Mouse (Mus musculus) heart, embryonic 15.5 days (tissue): ENCODE measurements around the gene Gas1. TPM values are rescaled to one million over a fixed set of nuclear protein-coding genes. Genes with fewer than 3 reads are reported as not detected.
A peak's percentile ranks its signal among the peaks of the same experiment; 100 is the strongest.

Experiments
- ATAC-seq: fragments of 200-750 bp; cut with Nextera tagmentation; replicated peaks from 2 replicates; pipeline ENCODE4 v1.8.0; 2017; ENCODE audit warnings: low read depth, moderate TSS enrichment; ENCODE audit not compliant: insufficient number of reproducible peaks, insufficient read depth, low FRiP score
- H3K27ac ChIP-seq: fragments of 300-500 bp; sonication (generic); 2 replicates; pipeline ENCODE4 v1.5.1; 2015; ENCODE audit warnings: mild to moderate bottlenecking, inconsistent platforms
- H3K27me3 ChIP-seq: fragments of 300-500 bp; sonication (generic); 2 replicates; pipeline ENCODE4 v1.6.1; 2015; ENCODE audit warnings: inconsistent platforms
- H3K36me3 ChIP-seq: fragments of 300-500 bp; sonication (generic); 2 replicates; pipeline ENCODE4 v1.6.1; 2015; ENCODE audit warnings: mild to moderate bottlenecking, inconsistent platforms
- H3K4me1 ChIP-seq: fragments of 300-500 bp; sonication (generic); replicated peaks from 2 replicates; pipeline ENCODE4 v1.6.1; 2015; ENCODE audit warnings: inconsistent platforms
- H3K4me2 ChIP-seq: fragments of 300-500 bp; sonication (generic); 2 replicates; pipeline ENCODE4 v1.6.1; 2015; ENCODE audit warnings: inconsistent platforms, mild to moderate bottlenecking, moderate library complexity
- H3K4me3 ChIP-seq: fragments of 300-500 bp; sonication (generic); 2 replicates; pipeline ENCODE4 v1.5.1; 2015; ENCODE audit warnings: mild to moderate bottlenecking, inconsistent platforms
- H3K9ac ChIP-seq: fragments of 300-500 bp; sonication (generic); 2 replicates; pipeline ENCODE4 v1.6.1; 2015; ENCODE audit warnings: mild to moderate bottlenecking, inconsistent platforms
- H3K9me3 ChIP-seq: fragments of 300-500 bp; sonication (generic); replicated peaks from 2 replicates; pipeline ENCODE4 v1.6.1; 2016; ENCODE audit warnings: inconsistent platforms
- WGBS: fragments of 180-500 bp; shearing (Covaris S2); methylation state at CpG from one replicate; pipeline ENCODE4 v1.1.7; 2015; ENCODE audit warnings: mixed read lengths; 5-methylcytosine and 5-hydroxymethylcytosine counted together
- polyA plus RNA-seq: library from polyadenylated mRNA; unstranded; fragments of >200 nt; fragmentation: Nextera tagmentation; extraction: Ambion mirVana; gene quantifications from 2 replicates; pipeline ENCODE4 v1.2.1, GENCODE M21; 2015

The Gas1 gene
- polyA plus RNA-seq: 37.2 and 47.7 TPM in 2 replicates

- Histone ChIP-seq H3K9me3 (no peaks in the 10 kb centered on the region), H3K36me3 (no peaks in the 10 kb centered on the region), H3K9ac (peak within 1 kb of the TSS; percentile 95), H3K4me3 (peak within 1 kb of the TSS; percentile 83), H3K4me1 (peaks cover 25% of the 10 kb centered on the region), H3K4me2 (peak within 1 kb of the TSS; percentile 88), H3K27me3 (no peaks in the 10 kb centered on the region), H3K27ac (peak within 1 kb of the TSS; percentile 98)
- peak; percentile 91 for ATAC-seq
- WGBS: under 1% methylated on average over 59 of the region's 59 CpGs
Measured at GRCm38 (mm10) chr13:60177106-60177796, at the start of gene Gas1. Gene Gas1, minus strand, starts transcription at chr13:60177365.

- Histone ChIP-seq H3K4me2 (peak overlapping the region; percentile 32), H3K9ac (no peak overlapping the region)
- 24% methylated on average over 9 of the region's 9 CpGs for WGBS
Measured at GRCm38 (mm10) chr13:60226251-60226836, 49.2 kb upstream of the Gas1 start.

GRCm38 (mm10) chr13:60225736-60226135, 48.6 kb upstream of the Gas1 start:
- Histone ChIP-seq H3K27me3 (no peaks in the 10 kb centered on the region), H3K9ac (no peak overlapping the region), H3K27ac (peak overlapping the region; percentile 73), H3K36me3 (no peaks in the 10 kb centered on the region), H3K4me1 (peaks cover 13% of the 10 kb centered on the region), H3K4me2 (peak overlapping the region; percentile 32; the same call in 1 of the 2 replicates), H3K9me3 (no peaks in the 10 kb centered on the region), H3K4me3 (no peak overlapping the region)
- 34% methylated on average over 1 of the region's 1 CpGs for WGBS
- no peak for ATAC-seq

More at GRCm38 (mm10) chr13:60226251-60226836, 49.2 kb upstream of the Gas1 start:
- Histone ChIP-seq H3K9me3 (no peaks in the 10 kb centered on the region), H3K4me1 (peaks cover 13% of the 10 kb centered on the region), H3K36me3 (no peaks in the 10 kb centered on the region), H3K27ac (peak overlapping the region; percentile 73), H3K4me3 (no peak overlapping the region), H3K27me3 (no peaks in the 10 kb centered on the region)
- ATAC-seq: peak; percentile 55

- peaks cover 13% of the 10 kb centered on the region for H3K4me1 ChIP-seq
- no peaks in the 10 kb centered on the region for H3K9me3 ChIP-seq
- WGBS: 66% methylated on average over 5 of the region's 5 CpGs
- H3K27ac ChIP-seq: peak overlapping the region; percentile 73
- no peaks in the 10 kb centered on the region for H3K27me3 ChIP-seq
- H3K9ac ChIP-seq: no peak overlapping the region
- H3K36me3 ChIP-seq: no peaks in the 10 kb centered on the region
- ATAC-seq: no peak
- no peak overlapping the region for H3K4me2 ChIP-seq
- no peak overlapping the region for H3K4me3 ChIP-seq
Measured at GRCm38 (mm10) chr13:60225276-60225675, 48.1 kb upstream of the Gas1 start.

GRCm38 (mm10) chr13:60223797-60224196, 46.6 kb upstream of the Gas1 start:
- Histone ChIP-seq H3K9me3 (no peaks in the 10 kb centered on the region), H3K27me3 (no peaks in the 10 kb centered on the region), H3K4me3 (no peak overlapping the region), H3K27ac (no peak overlapping the region), H3K4me1 (peaks cover 13% of the 10 kb centered on the region), H3K36me3 (no peaks in the 10 kb centered on the region), H3K9ac (no peak overlapping the region), H3K4me2 (no peak overlapping the region)
- ATAC-seq: no peak
- 82% methylated on average over 2 of the region's 2 CpGs for WGBS

DNA sequence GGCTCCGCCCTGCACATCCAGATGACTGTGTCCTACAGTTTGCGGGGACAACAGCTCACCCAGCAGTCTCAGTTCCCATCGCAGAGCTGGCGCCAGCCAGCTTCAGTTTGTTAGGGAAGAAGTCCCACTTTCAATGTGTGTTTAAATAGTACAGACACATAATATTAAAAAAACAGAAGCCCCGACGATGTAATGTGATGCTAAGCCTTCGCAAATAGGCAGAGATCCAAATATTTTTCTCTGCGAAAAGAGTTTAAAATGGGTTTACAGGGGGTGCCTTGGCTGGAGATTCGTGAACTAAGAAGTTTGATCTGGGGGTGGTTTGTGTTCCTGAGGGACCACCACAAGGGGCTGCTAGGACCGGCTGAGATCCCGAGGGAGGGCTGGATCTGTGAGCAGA, 45.2 kb upstream of the Gas1 start:
- no peaks in the 10 kb centered on the region for H3K9me3 ChIP-seq

GRCm38 (mm10) chr13:60213896-60214295, 36.7 kb upstream of the Gas1 start:
- no peak overlapping the region for H3K4me2 ChIP-seq
- no peaks in the 10 kb centered on the region for H3K36me3 ChIP-seq
- whole genome bisulfite sequencing: 78% methylated on average over 7 of the region's 7 CpGs
- no peak overlapping the region for H3K9ac ChIP-seq
- H3K27ac ChIP-seq: no peak overlapping the region
- ATAC-seq: no peak
- H3K4me1 ChIP-seq: no peaks in the 10 kb centered on the region
- H3K9me3 ChIP-seq: no peaks in the 10 kb centered on the region
- H3K27me3 ChIP-seq: no peaks in the 10 kb centered on the region
- H3K4me3 ChIP-seq: no peak overlapping the region

More for the DNA sequence above, 45.2 kb upstream of the Gas1 start:
- H3K4me1 ChIP-seq: peaks cover 13% of the 10 kb centered on the region
- no peak overlapping the region for H3K4me3 ChIP-seq
- no peaks in the 10 kb centered on the region for H3K27me3 ChIP-seq
- no peaks in the 10 kb centered on the region for H3K36me3 ChIP-seq
- H3K9ac ChIP-seq: no peak overlapping the region
- WGBS: 69% methylated on average over 11 of the region's 11 CpGs
- no peak overlapping the region for H3K4me2 ChIP-seq
- peak overlapping the region; percentile 37; the same call in 1 of the 2 replicates for H3K27ac ChIP-seq
- ATAC-seq: no peak

GRCm38 (mm10) chr13:60207135-60207601, 30.0 kb upstream of the Gas1 start:
- no peak overlapping the region for H3K4me2 ChIP-seq
- no peak overlapping the region for H3K4me3 ChIP-seq
- H3K9me3 ChIP-seq: no peaks in the 10 kb centered on the region
- no peaks in the 10 kb centered on the region for H3K36me3 ChIP-seq
- H3K27ac ChIP-seq: no peak overlapping the region
- H3K27me3 ChIP-seq: no peaks in the 10 kb centered on the region
- 76% methylated on average over 6 of the region's 6 CpGs for WGBS
- H3K4me1 ChIP-seq: no peaks in the 10 kb centered on the region
- no peak overlapping the region for H3K9ac ChIP-seq
- ATAC-seq: no peak

DNA sequence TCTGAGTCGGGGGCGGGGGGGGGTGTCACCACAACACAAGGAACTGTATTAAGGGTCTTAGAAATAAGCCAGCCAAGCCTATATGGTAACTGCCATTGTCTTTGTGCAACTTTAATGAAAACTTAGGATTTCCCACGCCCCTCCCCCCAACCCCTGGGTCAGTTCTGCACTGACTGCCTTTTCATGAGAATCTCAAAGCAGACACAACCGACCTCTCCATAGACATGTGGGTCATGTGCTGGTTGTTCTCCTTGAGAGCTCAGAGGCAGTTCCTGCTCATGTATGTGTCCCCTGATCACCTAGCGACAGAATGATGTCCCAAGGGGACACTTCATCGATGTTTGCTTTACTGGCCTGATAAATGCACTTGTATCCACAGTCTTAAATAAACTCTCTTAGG, 27.6 kb upstream of the Gas1 start:
- ATAC-seq: no peak
- H3K4me1 ChIP-seq: no peaks in the 10 kb centered on the region
- no peaks in the 10 kb centered on the region for H3K9me3 ChIP-seq
- no peaks in the 10 kb centered on the region for H3K36me3 ChIP-seq
- H3K27ac ChIP-seq: no peak overlapping the region
- no peaks in the 10 kb centered on the region for H3K27me3 ChIP-seq
- 88% methylated on average over 6 of the region's 6 CpGs for WGBS
- H3K9ac ChIP-seq: no peak overlapping the region
- no peak overlapping the region for H3K4me3 ChIP-seq
- H3K4me2 ChIP-seq: no peak overlapping the region

- H3K9ac ChIP-seq: no peak overlapping the region
- 42% methylated on average over 6 of the region's 6 CpGs for WGBS
- peaks cover 2% of the 10 kb centered on the region; the same call in 1 of the 2 replicates for H3K4me1 ChIP-seq
- H3K9me3 ChIP-seq: no peaks in the 10 kb centered on the region
- H3K27ac ChIP-seq: no peak overlapping the region
- H3K27me3 ChIP-seq: no peaks in the 10 kb centered on the region
- no peak overlapping the region for H3K4me2 ChIP-seq
- no peak overlapping the region for H3K4me3 ChIP-seq
- no peaks in the 10 kb centered on the region for H3K36me3 ChIP-seq
- no peak for ATAC-seq
Measured at GRCm38 (mm10) chr13:60193273-60193672, 16.1 kb upstream of the Gas1 start.

GRCm38 (mm10) chr13:60189923-60190322, 12.8 kb upstream of the Gas1 start:
- no peak overlapping the region for H3K9ac ChIP-seq
- H3K27me3 ChIP-seq: no peaks in the 10 kb centered on the region
- H3K36me3 ChIP-seq: no peaks in the 10 kb centered on the region
- ATAC-seq: no peak
- H3K4me1 ChIP-seq: peaks cover 2% of the 10 kb centered on the region; the same call in 1 of the 2 replicates
- no peak overlapping the region for H3K4me3 ChIP-seq
- no peak overlapping the region for H3K4me2 ChIP-seq
- H3K9me3 ChIP-seq: no peaks in the 10 kb centered on the region
- H3K27ac ChIP-seq: no peak overlapping the region
- WGBS: 37% methylated on average over 10 of the region's 10 CpGs
